Mouse (Mus musculus): Measurements from ENCODE around the gene Amigo1. TPM values are rescaled to one million over a fixed set of nuclear protein-coding genes. Genes with fewer than 3 reads are reported as not detected.
A peak's percentile ranks its signal among the peaks of the same experiment; 100 is the strongest.

Amigo1 gene
- polyA plus RNA-seq, 1 experiment from 2014 or later = 7.5 TPM

DNA sequence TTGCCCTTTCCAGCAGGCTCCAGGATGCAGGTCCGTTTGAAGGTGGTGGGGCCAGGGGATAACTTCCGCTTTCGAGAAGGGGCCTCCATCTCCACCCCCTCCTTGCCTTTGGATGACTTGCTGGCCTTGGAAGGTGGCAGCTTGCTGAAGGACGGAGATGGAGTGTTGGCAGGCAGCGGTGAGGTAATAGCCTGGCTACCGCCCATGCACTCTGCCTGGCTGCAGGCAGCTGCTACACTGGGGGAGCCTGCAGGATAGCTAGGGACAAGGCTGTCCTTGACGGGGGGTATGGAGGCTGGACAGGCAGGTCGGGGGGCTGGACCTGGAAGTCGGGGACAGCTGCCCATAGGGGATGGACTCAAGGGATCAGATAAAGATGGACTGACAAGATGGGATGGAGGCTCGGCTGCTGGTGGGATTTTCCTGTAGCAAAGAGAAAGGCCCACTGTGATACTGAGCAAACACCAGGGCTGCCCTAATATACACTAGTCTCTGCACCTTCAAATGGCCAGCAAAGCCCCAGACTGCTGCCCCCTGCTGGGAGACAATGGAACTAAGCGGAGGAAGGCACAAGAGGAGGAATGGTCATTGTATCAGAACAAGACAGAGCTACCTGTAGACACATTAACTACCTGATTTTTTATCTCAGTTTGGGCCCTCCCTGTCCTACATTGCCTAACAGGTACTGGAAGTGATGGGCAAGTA, 17.6 kb downstream of the Amigo1 start:
- no peak overlapping the region for H3K27ac ChIP-seq (replicated peaks)
- 88% methylated on average over 11 of the region's 11 CpGs for WGBS
- peaks cover 35% of the 10 kb centered on the region for H3K4me1 ChIP-seq

DNA sequence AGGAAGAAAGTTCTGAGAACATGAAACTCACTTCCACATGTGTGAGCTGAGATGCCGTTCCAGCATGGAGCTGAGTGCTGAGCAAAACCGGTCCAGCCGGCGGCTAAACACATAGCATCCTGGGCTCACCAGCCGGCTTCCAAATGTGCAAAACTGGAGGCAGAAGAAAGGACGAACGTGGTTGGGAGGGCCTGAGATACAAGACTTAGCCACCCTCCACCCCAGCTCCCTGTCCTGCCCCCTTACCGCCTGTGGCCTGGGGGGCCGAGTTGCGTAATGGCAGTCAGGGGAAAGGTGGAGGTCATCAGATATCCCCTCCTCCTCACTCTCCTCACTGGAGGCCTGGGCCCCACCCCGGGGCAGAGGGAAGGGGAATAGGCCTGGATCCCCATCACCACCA, 18.3 kb downstream of the Amigo1 start:
- Histone ChIP-seq H3K9ac (replicated peaks) (no peak overlapping the region), H3K4me1 (peaks cover 42% of the 10 kb centered on the region), H3K27ac (replicated peaks) (no peak overlapping the region), H3K9me3 (no peaks in the 10 kb centered on the region), H3K4me2 (replicated peaks) (no peak overlapping the region), H3K36me3 (peaks cover 62% of the 10 kb centered on the region), H3K27me3 (no peaks in the 10 kb centered on the region), H3K4me3 (no peak overlapping the region)
- no peak for ATAC-seq (ENCODE audit: low FRiP score, low read depth)
- 88% methylated on average over 11 of the region's 11 CpGs for WGBS

More for the DNA sequence above, 17.6 kb downstream of the Amigo1 start:
- Histone ChIP-seq H3K27me3 (no peaks in the 10 kb centered on the region), H3K4me3 (no peak overlapping the region), H3K36me3 (peaks cover 68% of the 10 kb centered on the region), H3K4me2 (replicated peaks) (no peak overlapping the region), H3K9ac (replicated peaks) (no peak overlapping the region), H3K9me3 (no peaks in the 10 kb centered on the region)
- no peak for ATAC-seq (ENCODE audit: low FRiP score, low read depth)

- H3K36me3 ChIP-seq = peaks cover 62% of the 10 kb centered on the region
- H3K9ac ChIP-seq (replicated peaks) = no peak overlapping the region
- no peak for ATAC-seq (ENCODE audit: low FRiP score, low read depth)
- no peak overlapping the region for H3K4me2 ChIP-seq (replicated peaks)
- H3K4me3 ChIP-seq = no peak overlapping the region
- no peaks in the 10 kb centered on the region for H3K27me3 ChIP-seq
- WGBS = 93% methylated on average over 8 of the region's 8 CpGs
- 0 out of 2 replicates have a peak overlapping the region, but pooled peaks have one; percentile 10 for H3K27ac ChIP-seq (replicated peaks)
- no peaks in the 10 kb centered on the region for H3K9me3 ChIP-seq
- H3K4me1 ChIP-seq = peaks cover 34% of the 10 kb centered on the region
Measured at GRCm38 (mm10) chr3:108205601-108206000, 19.5 kb downstream of the Amigo1 start.

DNA sequence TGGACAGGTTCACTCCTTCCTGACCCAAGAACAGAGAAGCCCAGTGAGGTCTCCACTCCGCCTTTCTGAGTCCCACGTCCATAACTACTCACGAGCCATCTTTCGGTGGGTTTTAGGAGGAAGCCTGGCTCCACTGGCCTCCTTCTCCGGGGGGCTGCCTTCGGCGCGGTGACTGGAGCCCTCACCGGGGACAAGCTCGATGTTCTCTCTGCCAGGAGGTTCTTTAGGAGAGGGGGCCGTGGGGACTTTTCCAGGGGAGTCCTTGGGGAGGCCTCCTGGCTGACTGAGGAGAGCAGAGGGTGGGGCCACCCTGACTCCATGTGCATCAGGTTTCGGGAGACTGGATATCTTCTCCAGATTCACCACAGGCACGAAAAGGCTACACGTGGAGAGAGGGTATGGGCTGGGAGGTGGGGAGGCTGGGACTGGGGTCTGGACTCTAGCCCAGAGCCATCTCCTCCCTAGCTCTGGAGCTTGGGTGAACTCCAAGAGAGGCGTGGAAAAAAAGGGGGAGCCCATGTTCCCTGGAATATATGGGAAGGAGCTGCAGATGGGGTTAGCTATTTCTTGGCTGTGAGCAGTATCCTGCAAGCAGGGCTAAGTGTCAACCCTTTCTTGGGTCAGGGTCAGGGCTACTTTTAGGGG, 20.7 kb downstream of the Amigo1 start:
- Histone ChIP-seq H3K9me3 (no peaks in the 10 kb centered on the region), H3K36me3 (peaks cover 60% of the 10 kb centered on the region), H3K27me3 (no peaks in the 10 kb centered on the region), H3K4me2 (replicated peaks) (no peak overlapping the region), H3K4me1 (peaks cover 27% of the 10 kb centered on the region), H3K9ac (replicated peaks) (0 out of 2 replicates have a peak overlapping the region, but pooled peaks have one; percentile 6), H3K27ac (replicated peaks) (no peak overlapping the region), H3K4me3 (no peak overlapping the region)
- WGBS = 92% methylated on average over 15 of the region's 15 CpGs
- no peak for ATAC-seq (ENCODE audit: low FRiP score, low read depth)

DNA sequence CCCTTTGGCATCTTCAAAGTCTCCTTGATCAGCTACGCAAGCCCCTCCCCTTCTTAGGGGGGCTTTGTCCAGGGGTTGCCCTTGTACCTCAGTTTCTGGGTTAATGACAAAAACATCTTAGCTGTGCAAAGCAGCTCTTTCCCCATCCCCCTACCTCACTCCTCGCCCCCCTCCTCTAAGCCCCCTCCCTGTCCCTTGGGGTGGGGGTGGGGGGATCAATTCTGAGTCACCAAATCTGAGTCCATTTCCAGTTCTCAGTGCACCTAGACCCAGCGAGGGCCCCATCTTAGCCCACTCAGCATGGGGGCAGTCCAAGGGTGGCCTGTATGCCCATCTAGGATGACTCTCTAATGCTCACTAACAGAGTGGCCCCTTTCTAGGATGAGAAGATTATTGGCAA, 22.9 kb downstream of the Amigo1 start:
- H3K27ac ChIP-seq (replicated peaks) = peak overlapping the region; percentile 95
- peaks cover 43% of the 10 kb centered on the region for H3K36me3 ChIP-seq
- H3K4me3 ChIP-seq = peak overlapping the region; percentile 72
- H3K4me2 ChIP-seq (replicated peaks) = peak overlapping the region; percentile 88
- H3K4me1 ChIP-seq = peaks cover 26% of the 10 kb centered on the region
- 56% methylated on average over 3 of the region's 3 CpGs for whole genome bisulfite sequencing
- H3K9me3 ChIP-seq = no peaks in the 10 kb centered on the region
- no peak for ATAC-seq (ENCODE audit: low FRiP score, low read depth)
- 0 out of 2 replicates have a peak, but pooled peaks cover 1% of the 10 kb centered on the region for H3K27me3 ChIP-seq
- peak overlapping the region; percentile 80 for H3K9ac ChIP-seq (replicated peaks)

DNA sequence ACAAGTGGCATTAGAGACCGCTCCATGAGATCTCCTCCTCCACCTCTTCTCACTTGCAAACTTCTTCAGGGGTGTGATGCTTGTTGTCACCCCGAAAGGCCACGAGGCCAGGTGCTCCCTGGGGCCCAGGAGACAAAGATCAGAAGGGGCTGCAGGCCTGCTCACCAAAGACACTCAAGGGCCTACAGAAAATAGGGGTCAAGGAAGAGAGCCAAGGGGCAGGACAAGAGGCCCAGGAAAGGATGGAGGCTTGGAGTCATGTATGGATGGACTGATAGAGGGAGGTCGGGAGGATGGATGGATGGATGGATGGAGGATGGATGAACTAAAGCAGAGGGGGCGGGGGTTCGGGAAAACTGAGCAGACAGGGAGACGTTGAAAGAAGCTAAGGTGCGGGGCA, 23.4 kb downstream of the Amigo1 start:
- 11% methylated on average over 8 of the region's 8 CpGs for WGBS
- Histone ChIP-seq H3K27me3 (peaks cover 7% of the 10 kb centered on the region; the same call in 1 of the 2 replicates), H3K27ac (replicated peaks) (peak overlapping the region; percentile 95), H3K9me3 (no peaks in the 10 kb centered on the region), H3K4me3 (peak overlapping the region; percentile 72), H3K4me2 (replicated peaks) (peak overlapping the region; percentile 88), H3K4me1 (peaks cover 26% of the 10 kb centered on the region), H3K9ac (replicated peaks) (peak overlapping the region; percentile 80), H3K36me3 (peaks cover 37% of the 10 kb centered on the region)
- peak; percentile 6 for ATAC-seq (ENCODE audit: low FRiP score, low read depth)

DNA sequence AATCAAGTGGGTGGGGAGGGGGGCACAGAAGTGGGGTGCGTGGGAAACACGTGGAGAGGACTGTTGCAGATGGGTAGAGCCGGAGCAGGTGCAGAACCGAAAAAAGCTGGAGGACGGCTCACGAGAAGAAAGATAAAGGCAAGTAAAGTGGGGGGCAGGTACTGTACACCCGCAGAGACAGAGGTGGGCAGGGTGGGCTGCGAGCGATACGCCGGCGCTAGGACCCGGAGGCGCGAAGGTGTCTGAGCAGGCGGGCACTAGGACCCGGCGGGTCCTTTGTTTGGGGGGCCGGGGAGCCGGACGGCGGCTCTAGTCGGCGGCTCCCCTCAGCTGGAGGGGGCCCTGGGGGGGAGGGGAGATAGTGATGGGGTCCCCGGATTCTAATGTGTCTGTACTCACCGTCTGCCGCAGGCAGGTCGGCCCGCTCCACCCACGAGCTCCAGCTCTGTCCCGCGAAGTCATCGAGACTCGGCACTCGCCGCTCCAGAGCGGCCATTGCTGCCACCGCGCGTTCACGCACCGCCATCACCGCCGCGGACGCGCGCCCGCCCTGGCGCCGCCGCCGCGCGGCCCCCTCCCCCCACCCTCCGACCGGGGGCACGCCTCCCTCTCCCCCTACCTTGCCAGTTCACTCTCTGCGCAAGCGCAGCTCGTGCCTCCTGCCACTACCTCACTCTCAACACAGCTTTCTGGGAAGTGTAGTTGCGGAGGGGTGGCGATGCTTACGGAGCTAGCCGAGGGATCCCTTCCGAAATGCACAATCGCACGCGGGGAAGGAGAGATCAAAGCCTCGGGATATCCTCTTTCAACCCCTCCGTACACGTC, 24.0 kb downstream of the Amigo1 start:
- peak; percentile 95 for ATAC-seq (ENCODE audit: low FRiP score, low read depth)

GRCm38 (mm10) chr3:108210771-108211139, 24.6 kb downstream of the Amigo1 start, which contains the start of gene Atxn7l2:
Gene Atxn7l2, minus strand, starts transcription at chr3:108210934.
- Histone ChIP-seq H3K4me1 (peaks cover 26% of the 10 kb centered on the region), H3K36me3 (peaks cover 25% of the 10 kb centered on the region), H3K27ac (replicated peaks) (peak within 1 kb of the TSS; percentile 95), H3K4me3 (peak within 1 kb of the TSS; percentile 72), H3K27me3 (peaks cover 7% of the 10 kb centered on the region; the same call in 1 of the 2 replicates), H3K4me2 (replicated peaks) (peak within 1 kb of the TSS; percentile 88), H3K9me3 (no peaks in the 10 kb centered on the region), H3K9ac (replicated peaks) (peak within 1 kb of the TSS; percentile 80)
- peak; percentile 89 for ATAC-seq (ENCODE audit: low FRiP score, low read depth)
- WGBS = under 1% methylated on average over 14 of the region's 14 CpGs

More for the DNA sequence above, 24.0 kb downstream of the Amigo1 start:
- peak overlapping the region; percentile 88 for H3K4me2 ChIP-seq (replicated peaks)
- peaks cover 31% of the 10 kb centered on the region for H3K36me3 ChIP-seq
- peaks cover 7% of the 10 kb centered on the region; the same call in 1 of the 2 replicates for H3K27me3 ChIP-seq
- H3K9me3 ChIP-seq = no peaks in the 10 kb centered on the region
- peaks cover 26% of the 10 kb centered on the region for H3K4me1 ChIP-seq
- under 1% methylated on average over 71 of the region's 72 CpGs for WGBS
- peak overlapping the region; percentile 95 for H3K27ac ChIP-seq (replicated peaks)
- H3K4me3 ChIP-seq = peak overlapping the region; percentile 72
- peak overlapping the region; percentile 80 for H3K9ac ChIP-seq (replicated peaks)

DNA sequence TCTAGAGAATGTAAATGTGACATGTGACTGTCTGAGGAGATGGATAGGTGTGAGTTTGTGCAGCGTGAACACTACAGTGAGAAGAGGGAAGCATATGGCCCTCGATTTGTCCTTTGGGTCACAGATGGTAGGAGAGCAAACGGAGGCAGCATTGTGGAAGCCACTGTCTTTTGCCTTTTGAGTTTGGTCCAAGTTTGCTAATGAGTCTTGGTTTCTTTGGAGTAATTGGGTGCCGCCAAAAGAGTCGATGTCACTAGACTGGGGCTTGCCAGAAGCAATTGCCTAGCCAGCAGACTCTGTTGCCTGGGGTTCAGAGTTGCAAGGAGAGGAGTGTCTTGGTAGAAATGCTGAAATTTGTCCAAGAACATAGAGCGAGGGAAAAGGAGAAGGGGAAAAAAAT, 25.7 kb downstream of the Amigo1 start:
- Histone ChIP-seq H3K4me2 (replicated peaks) (0 out of 2 replicates have a peak overlapping the region, but pooled peaks have one; percentile 74), H3K27me3 (peaks cover 7% of the 10 kb centered on the region; the same call in 1 of the 2 replicates), H3K9ac (replicated peaks) (no peak overlapping the region), H3K9me3 (no peaks in the 10 kb centered on the region), H3K4me1 (peaks cover 26% of the 10 kb centered on the region), H3K27ac (replicated peaks) (peak overlapping the region; percentile 95; the same call in 1 of the 2 replicates), H3K36me3 (peaks cover 14% of the 10 kb centered on the region), H3K4me3 (no peak overlapping the region)
- 86% methylated on average over 6 of the region's 6 CpGs for WGBS
- ATAC-seq (ENCODE audit: low FRiP score, low read depth) = no peak

DNA sequence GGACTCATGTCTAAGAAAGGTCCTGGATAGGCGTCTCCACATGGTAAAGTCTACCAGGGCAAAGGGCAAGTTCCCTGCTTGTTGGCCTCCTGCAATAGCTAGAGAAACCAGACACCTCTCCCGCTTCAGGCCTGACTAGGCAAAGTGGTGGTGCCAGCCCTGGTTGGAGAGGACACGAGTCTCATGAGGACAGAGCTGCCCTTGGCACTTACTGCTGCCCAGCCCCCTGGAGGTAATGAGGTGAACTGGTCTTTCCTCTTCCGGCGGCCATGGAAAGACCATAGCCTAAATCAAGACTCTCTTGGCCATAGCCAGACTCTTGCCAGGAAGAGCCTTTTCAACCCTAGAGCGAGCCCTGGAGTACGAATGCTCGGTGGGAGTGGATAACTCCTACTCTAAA, 26.3 kb downstream of the Amigo1 start:
- Histone ChIP-seq H3K36me3 (peaks cover 8% of the 10 kb centered on the region), H3K9me3 (no peaks in the 10 kb centered on the region), H3K27ac (replicated peaks) (no peak overlapping the region), H3K27me3 (peaks cover 8% of the 10 kb centered on the region), H3K9ac (replicated peaks) (no peak overlapping the region), H3K4me1 (peaks cover 26% of the 10 kb centered on the region), H3K4me3 (no peak overlapping the region), H3K4me2 (replicated peaks) (no peak overlapping the region)
- no peak for ATAC-seq (ENCODE audit: low FRiP score, low read depth)
- 87% methylated on average over 8 of the region's 8 CpGs for WGBS

DNA sequence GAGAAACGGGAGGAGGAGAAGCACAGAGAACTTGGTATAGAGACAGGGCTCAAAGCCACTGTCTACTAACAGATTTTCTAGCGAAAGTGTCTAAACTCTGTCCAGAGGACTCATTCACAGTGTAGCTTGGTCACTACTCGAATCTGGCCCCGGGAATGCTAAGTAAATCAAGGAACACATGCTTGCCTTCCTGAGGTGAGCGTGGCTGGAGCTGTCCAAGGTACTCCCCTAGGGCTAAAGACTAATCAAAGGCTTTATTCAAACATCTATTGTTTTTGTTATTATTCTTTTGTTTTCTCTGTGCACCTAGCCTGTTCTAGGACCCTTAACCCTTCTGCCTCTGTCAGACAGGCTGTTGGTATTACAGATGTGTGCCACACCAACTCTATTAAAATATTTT, 28.6 kb downstream of the Amigo1 start:
- H3K9me3 ChIP-seq = no peaks in the 10 kb centered on the region
- no peak overlapping the region for H3K9ac ChIP-seq (replicated peaks)
- H3K27ac ChIP-seq (replicated peaks) = no peak overlapping the region
- no peak overlapping the region for H3K4me3 ChIP-seq
- no peak for ATAC-seq (ENCODE audit: low FRiP score, low read depth)
- peaks cover 6% of the 10 kb centered on the region; the same call in 1 of the 2 replicates for H3K4me1 ChIP-seq
- 22% methylated on average over 5 of the region's 5 CpGs for WGBS
- H3K4me2 ChIP-seq (replicated peaks) = no peak overlapping the region
- H3K27me3 ChIP-seq = peaks cover 10% of the 10 kb centered on the region
- H3K36me3 ChIP-seq = no peaks in the 10 kb centered on the region
